Mouse (Mus musculus) liver, embryonic 15.5 days (tissue): Measurements from ENCODE around the gene Cep164. TPM values are rescaled to one million over a fixed set of nuclear protein-coding genes. Genes with fewer than 3 reads are reported as not detected.
"Not testable (repeated sequence)": the region's sequence is repeated elsewhere in the genome, so short reads cannot be mapped to it uniquely, and the experiment has no call there.

Source experiments
- ATAC-seq: fragments of 200-750 bp; cut with Nextera tagmentation; 2 replicates; pipeline ENCODE4 v1.8.0; 2017; ENCODE audit warnings: moderate number of reproducible peaks, mild to moderate bottlenecking, moderate library complexity; ENCODE audit not compliant: insufficient read depth
- H3K27ac ChIP-seq: fragments of 300-500 bp; sonication (generic); replicated peaks from 2 replicates; pipeline ENCODE4 v1.5.1; 2015; ENCODE audit warnings: mild to moderate bottlenecking, inconsistent platforms
- H3K27me3 ChIP-seq: fragments of 300-500 bp; sonication (generic); 2 replicates; pipeline ENCODE4 v1.6.1; 2015; ENCODE audit warnings: mild to moderate bottlenecking, inconsistent platforms
- H3K36me3 ChIP-seq: fragments of 300-500 bp; sonication (generic); replicated peaks from 2 replicates; pipeline ENCODE4 v1.6.1; 2015; ENCODE audit warnings: moderate library complexity, mild to moderate bottlenecking, inconsistent platforms
- H3K4me1 ChIP-seq: fragments of 300-500 bp; sonication (generic); replicated peaks from 2 replicates; pipeline ENCODE4 v1.6.1; 2015; ENCODE audit warnings: inconsistent platforms
- H3K4me2 ChIP-seq: fragments of 300-500 bp; sonication (generic); 2 replicates; pipeline ENCODE4 v1.6.1; 2015; ENCODE audit warnings: moderate library complexity, mild to moderate bottlenecking, inconsistent platforms
- H3K4me3 ChIP-seq: fragments of 300-500 bp; sonication (generic); replicated peaks from 2 replicates; pipeline ENCODE4 v1.5.1; 2015; ENCODE audit warnings: mild to moderate bottlenecking, inconsistent platforms
- H3K9ac ChIP-seq: fragments of 300-500 bp; sonication (generic); 2 replicates; pipeline ENCODE4 v1.6.1; 2015; ENCODE audit warnings: moderate library complexity, mild to moderate bottlenecking, inconsistent platforms
- H3K9me3 ChIP-seq: fragments of 300-500 bp; sonication (generic); replicated peaks from 2 replicates; pipeline ENCODE4 v1.6.1; 2016; ENCODE audit warnings: inconsistent platforms
- WGBS: fragments of 180-500 bp; shearing (Covaris S2); methylation state at CpG from one replicate; pipeline ENCODE4 v1.1.7; 2015; ENCODE audit warnings: mixed read lengths; ENCODE audit not compliant: insufficient replicate concordance; 5-methylcytosine and 5-hydroxymethylcytosine counted together
- polyA plus RNA-seq: library from polyadenylated mRNA; unstranded; fragments of >200 nt; fragmentation: Nextera tagmentation; extraction: Ambion mirVana; gene quantifications from 2 replicates; pipeline ENCODE4 v1.2.1, GENCODE M21; 2015

Gene Cep164
- polyA plus RNA-seq, 1 experiment from 2014 or later: 5.1 TPM

- WGBS: 43% methylated on average over 6 of the region's 6 CpGs
- ATAC-seq: peak; percentile 65
- Histone ChIP-seq H3K4me3 (peak overlapping the region; percentile 34), H3K27ac (peak overlapping the region; percentile 70), H3K9ac (peak overlapping the region; percentile 47), H3K4me1 (peaks cover 29% of the 10 kb centered on the region), H3K9me3 (no peaks in the 10 kb centered on the region), H3K4me2 (peak overlapping the region; percentile 54), H3K27me3 (no peaks in the 10 kb centered on the region), H3K36me3 (no peaks in the 10 kb centered on the region)
Observed at GRCm38 (mm10) chr9:45787547-45787946, 40.9 kb downstream of the Cep164 start.

- Histone ChIP-seq H3K27me3 (no peaks in the 10 kb centered on the region), H3K9me3 (no peaks in the 10 kb centered on the region), H3K4me1 (peaks cover 29% of the 10 kb centered on the region), H3K4me2 (peak overlapping the region; percentile 54), H3K27ac (peak overlapping the region; percentile 70), H3K9ac (peak overlapping the region; percentile 47), H3K4me3 (peak overlapping the region; percentile 34), H3K36me3 (no peaks in the 10 kb centered on the region)
- WGBS: 69% methylated on average over 8 of the region's 8 CpGs
- ATAC-seq: 0 out of 2 replicates have a peak, but pooled peaks have one; percentile 4
Observed at GRCm38 (mm10) chr9:45787071-45787470, 41.4 kb downstream of the Cep164 start.

GRCm38 (mm10) chr9:45783249-45784069, 45.0 kb downstream of the Cep164 start:
- no peak for ATAC-seq
- H3K9me3 ChIP-seq: no peaks in the 10 kb centered on the region
- no peak overlapping the region for H3K9ac ChIP-seq
- H3K4me2 ChIP-seq: no peak overlapping the region
- no peaks in the 10 kb centered on the region for H3K27me3 ChIP-seq
- no peak overlapping the region for H3K4me3 ChIP-seq
- WGBS: 78% methylated on average over 12 of the region's 12 CpGs
- no peak overlapping the region for H3K27ac ChIP-seq
- peaks cover 9% of the 10 kb centered on the region for H3K36me3 ChIP-seq
- peaks cover 20% of the 10 kb centered on the region for H3K4me1 ChIP-seq

DNA sequence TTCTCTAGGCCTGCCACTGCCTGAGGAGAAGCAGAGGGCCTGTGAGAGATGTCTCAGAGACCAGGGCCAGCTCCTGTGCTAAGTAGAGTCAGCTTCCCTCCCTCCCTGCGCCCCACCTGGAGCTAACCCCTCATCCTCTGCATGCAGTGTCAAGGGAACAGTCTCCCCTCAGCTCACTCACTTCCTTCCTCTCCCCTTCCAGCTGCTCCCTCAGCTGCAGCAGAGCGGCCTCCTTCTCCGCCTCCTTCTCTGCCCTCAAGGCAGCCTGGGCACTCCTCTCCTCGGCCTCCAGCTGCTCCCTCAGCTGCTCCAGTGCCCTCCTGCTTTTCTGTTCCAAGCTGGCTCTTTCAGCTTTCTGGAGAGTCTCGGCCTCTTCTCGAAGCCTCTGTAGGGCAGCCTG, 49.3 kb downstream of the Cep164 start:
- 65% methylated on average over 6 of the region's 6 CpGs for WGBS
- Histone ChIP-seq H3K4me3 (no peak overlapping the region), H3K36me3 (peaks cover 23% of the 10 kb centered on the region), H3K27ac (no peak overlapping the region), H3K27me3 (no peaks in the 10 kb centered on the region), H3K4me2 (no peak overlapping the region), H3K4me1 (peaks cover 5% of the 10 kb centered on the region; the same call in 1 of the 2 replicates), H3K9ac (no peak overlapping the region), H3K9me3 (no peaks in the 10 kb centered on the region)
- no peak for ATAC-seq

DNA sequence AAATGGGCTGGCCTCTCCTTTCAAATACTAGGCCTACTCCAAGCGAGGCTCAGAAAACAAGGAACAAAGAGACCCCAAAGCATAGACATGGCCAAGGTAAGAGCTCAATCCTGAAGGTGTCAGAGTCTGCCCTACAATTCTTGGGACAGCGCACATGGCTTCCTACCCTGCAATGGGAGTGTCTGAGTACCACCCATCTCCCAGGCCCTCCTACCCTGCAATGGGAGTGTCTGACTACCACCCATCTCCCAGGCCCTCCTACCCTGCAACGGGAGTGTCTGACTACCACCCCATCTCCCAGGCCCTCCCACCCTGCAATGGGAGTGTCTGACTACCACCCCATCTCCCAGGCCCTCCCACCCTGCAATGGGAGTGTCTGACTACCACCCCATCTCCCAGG, 52.3 kb downstream of the Cep164 start:
- H3K9me3 ChIP-seq, H3K9ac ChIP-seq, H3K27me3 ChIP-seq, H3K4me1 ChIP-seq, H3K4me2 ChIP-seq, H3K4me3 ChIP-seq, H3K27ac ChIP-seq, ATAC-seq: not testable (repeated sequence)
- peaks cover 38% of the 10 kb centered on the region for H3K36me3 ChIP-seq
- 48% methylated on average over 3 of the region's 3 CpGs for WGBS

DNA sequence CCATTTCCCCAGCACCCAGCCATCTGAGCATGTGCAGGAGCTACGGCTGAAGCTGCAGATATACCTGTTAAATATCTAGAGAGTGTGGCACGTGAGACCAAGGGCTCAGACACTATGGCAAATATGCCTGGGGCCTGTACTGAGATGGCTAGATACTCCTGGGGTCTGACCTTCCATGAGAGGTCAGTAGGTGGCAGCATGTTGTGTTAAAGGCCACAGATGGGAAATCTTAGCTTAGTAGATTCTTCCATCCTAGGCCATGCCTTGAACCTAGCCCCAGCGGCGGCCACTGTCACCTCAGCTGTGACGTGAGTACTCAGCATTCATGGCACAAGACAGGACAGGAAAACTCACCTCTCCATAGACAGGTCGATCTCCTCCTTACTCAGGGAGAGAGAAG, 54.4 kb downstream of the Cep164 start:
- Histone ChIP-seq H3K4me1 (peaks cover 5% of the 10 kb centered on the region; the same call in 1 of the 2 replicates), H3K9me3 (no peaks in the 10 kb centered on the region), H3K36me3 (peaks cover 44% of the 10 kb centered on the region), H3K27ac (no peak overlapping the region), H3K4me3 (no peak overlapping the region), H3K4me2 (no peak overlapping the region), H3K9ac (no peak overlapping the region), H3K27me3 (no peaks in the 10 kb centered on the region)
- 68% methylated on average over 6 of the region's 6 CpGs for WGBS
- no peak for ATAC-seq

- H3K4me3 ChIP-seq: no peak overlapping the region
- no peaks in the 10 kb centered on the region for H3K27me3 ChIP-seq
- no peaks in the 10 kb centered on the region for H3K9me3 ChIP-seq
- WGBS: 68% methylated on average over 5 of the region's 5 CpGs
- H3K36me3 ChIP-seq: peaks cover 28% of the 10 kb centered on the region
- no peaks in the 10 kb centered on the region for H3K4me1 ChIP-seq
- ATAC-seq: no peak
- no peak overlapping the region for H3K9ac ChIP-seq
- no peak overlapping the region for H3K4me2 ChIP-seq
- H3K27ac ChIP-seq: no peak overlapping the region
Observed at GRCm38 (mm10) chr9:45769596-45769995, 58.9 kb downstream of the Cep164 start.

GRCm38 (mm10) chr9:45768421-45768820, 60.1 kb downstream of the Cep164 start:
- no peaks in the 10 kb centered on the region for H3K9me3 ChIP-seq
- WGBS: 67% methylated on average over 18 of the region's 18 CpGs
- H3K27ac ChIP-seq: no peak overlapping the region
- H3K27me3 ChIP-seq: no peaks in the 10 kb centered on the region
- no peak overlapping the region for H3K4me2 ChIP-seq
- H3K9ac ChIP-seq: no peak overlapping the region
- peaks cover 16% of the 10 kb centered on the region for H3K36me3 ChIP-seq
- 0 out of 2 replicates have a peak, but pooled peaks cover 3% of the 10 kb centered on the region for H3K4me1 ChIP-seq
- H3K4me3 ChIP-seq: no peak overlapping the region
- ATAC-seq: no peak

DNA sequence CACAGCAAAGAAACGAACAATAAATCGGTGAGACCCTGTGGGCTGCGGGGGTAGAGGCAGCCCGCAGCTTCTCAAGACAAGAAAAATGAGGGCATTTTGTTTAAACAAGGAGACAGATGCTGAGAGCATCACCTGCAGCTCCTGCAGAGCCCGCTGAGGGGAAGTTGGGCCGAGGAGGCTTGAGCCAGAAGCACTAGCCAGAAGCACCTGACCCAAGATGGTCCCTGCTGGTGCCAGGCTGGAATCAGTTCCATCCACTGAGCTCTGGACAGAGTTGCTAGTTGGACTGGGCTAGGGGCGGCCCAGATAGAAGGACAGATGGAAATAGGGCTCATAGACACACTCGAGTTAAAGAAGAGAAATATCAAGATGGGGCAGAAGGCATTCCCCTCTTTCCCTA, 61.3 kb downstream of the Cep164 start:
- Histone ChIP-seq H3K27me3 (no peaks in the 10 kb centered on the region), H3K27ac (no peak overlapping the region), H3K9me3 (no peaks in the 10 kb centered on the region)

GRCm38 (mm10) chr9:45766195-45766594, 62.3 kb downstream of the Cep164 start:
- no peak overlapping the region for H3K27ac ChIP-seq
- 67% methylated on average over 6 of the region's 6 CpGs for WGBS
- no peak for ATAC-seq
- H3K36me3 ChIP-seq: peaks cover 9% of the 10 kb centered on the region; the same call in 1 of the 2 replicates
- no peak overlapping the region for H3K9ac ChIP-seq
- no peaks in the 10 kb centered on the region for H3K27me3 ChIP-seq
- no peak overlapping the region for H3K4me3 ChIP-seq
- H3K4me2 ChIP-seq: no peak overlapping the region
- H3K9me3 ChIP-seq: no peaks in the 10 kb centered on the region
- H3K4me1 ChIP-seq: 0 out of 2 replicates have a peak, but pooled peaks cover 3% of the 10 kb centered on the region

More for the DNA sequence above, 61.3 kb downstream of the Cep164 start:
- Histone ChIP-seq H3K4me3 (no peak overlapping the region), H3K9ac (no peak overlapping the region), H3K4me1 (0 out of 2 replicates have a peak, but pooled peaks cover 3% of the 10 kb centered on the region), H3K36me3 (peaks cover 9% of the 10 kb centered on the region; the same call in 1 of the 2 replicates), H3K4me2 (no peak overlapping the region)
- no peak for ATAC-seq
- WGBS: 68% methylated on average over 8 of the region's 8 CpGs

- H3K27ac ChIP-seq: no peak overlapping the region
- ATAC-seq: no peak
- H3K4me2 ChIP-seq: no peak overlapping the region
- no peak overlapping the region for H3K4me3 ChIP-seq
- H3K4me1 ChIP-seq: no peaks in the 10 kb centered on the region
- no peaks in the 10 kb centered on the region for H3K27me3 ChIP-seq
- H3K36me3 ChIP-seq: no peaks in the 10 kb centered on the region
- WGBS: 28% methylated on average over 8 of the region's 8 CpGs
- H3K9ac ChIP-seq: no peak overlapping the region
- no peaks in the 10 kb centered on the region for H3K9me3 ChIP-seq
Observed at GRCm38 (mm10) chr9:45754452-45755091, 73.9 kb downstream of the Cep164 start.
